Mouse (Mus musculus): ENCODE measurements around the gene Mark1.

The Mark1 gene

GRCm38 (mm10) chr1:184897350-184897749, 102.0 kb downstream of the Mark1 start:
- no peak for DNase-seq (ENCODE audit: extremely low spot score, low read depth, low spot score)

GRCm38 (mm10) chr1:184891998-184892397, 107.4 kb downstream of the Mark1 start:
- DNase-seq (ENCODE audit: extremely low spot score, low read depth, low spot score): no peak

DNA sequence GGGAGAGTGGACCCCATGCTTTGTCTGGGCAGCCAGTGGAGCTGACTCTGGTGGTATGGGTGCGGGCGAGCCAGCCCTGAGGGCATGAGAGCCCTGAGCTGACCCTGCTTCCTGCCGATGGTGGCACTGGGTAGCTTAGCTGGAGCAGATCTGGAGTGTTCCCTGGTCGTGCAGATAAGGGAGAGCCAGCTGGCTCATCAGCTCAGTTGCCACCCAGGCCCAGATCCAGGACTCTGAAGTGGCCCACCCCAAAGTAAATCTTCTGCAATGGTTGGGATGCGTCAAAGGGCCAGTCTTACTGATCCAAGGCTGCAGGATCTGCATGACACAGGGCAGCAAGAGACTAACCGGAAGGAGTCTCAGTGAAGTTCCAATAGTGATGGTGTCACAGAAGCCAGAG, 109.9 kb downstream of the Mark1 start:
- no peak for DNase-seq (ENCODE audit: extremely low spot score, low read depth, low spot score)

- DNase-seq (ENCODE audit: extremely low spot score, low read depth, low spot score): no peak
These were observed 113.2 kb downstream of the Mark1 start for GRCm38 (mm10) chr1:184886160-184886559.

DNA sequence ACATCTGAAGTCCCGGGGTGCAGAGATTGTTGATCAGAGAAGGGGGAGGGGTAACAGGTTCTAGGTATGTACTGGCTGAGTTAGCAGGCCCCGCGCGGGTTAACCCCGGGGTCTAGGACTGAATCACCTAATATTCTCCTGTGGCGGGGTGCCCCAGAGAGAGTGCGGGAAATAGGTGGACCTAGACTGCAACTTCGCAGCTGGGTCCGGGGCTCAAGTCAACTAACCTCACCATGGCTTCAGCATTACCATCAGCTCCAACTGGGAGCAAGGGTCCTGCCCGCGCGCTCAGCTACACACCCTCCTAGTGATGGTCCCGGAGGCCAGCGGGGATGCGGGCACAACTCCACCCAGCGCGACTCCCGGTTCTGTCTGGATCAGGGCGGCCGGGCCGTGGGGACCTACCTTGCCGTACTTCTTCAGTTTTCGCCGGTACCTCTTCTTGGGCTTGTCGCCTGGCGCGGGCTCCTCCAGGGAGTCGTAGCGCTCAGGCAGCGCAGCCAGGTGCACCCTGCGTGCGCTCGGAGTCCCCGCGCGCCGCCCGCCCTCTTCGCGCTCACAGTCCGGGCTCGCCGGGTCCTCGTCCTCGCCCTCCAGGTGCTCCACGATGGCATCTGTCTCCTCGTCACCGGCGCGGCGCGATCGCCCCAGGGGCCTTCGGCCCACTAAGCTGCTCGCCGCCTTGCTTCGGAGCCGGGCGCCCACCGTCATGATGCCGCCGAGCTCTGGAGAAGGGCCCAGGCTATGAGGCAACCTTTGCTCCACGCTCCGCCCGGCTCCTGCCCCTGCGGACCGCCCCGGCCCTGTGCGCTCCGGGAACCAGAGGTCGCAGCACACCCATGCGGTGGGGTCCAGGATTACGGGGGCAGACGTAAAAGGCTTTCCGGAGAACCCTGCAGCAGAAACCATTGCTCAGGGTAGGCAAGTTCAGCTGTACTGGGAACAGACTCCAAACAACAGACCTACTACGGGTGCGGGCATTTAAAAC, 116.8 kb downstream of the Mark1 start, which contains the start of gene C130074G19Rik:
Gene C130074G19Rik (minus strand): TSS at position 938 of the 988 bp plus-strand sequence.
- no peak for DNase-seq (ENCODE audit: extremely low spot score, low read depth, low spot score)

GRCm38 (mm10) chr1:184881861-184882260, 117.5 kb downstream of the Mark1 start:
- no peak for DNase-seq (ENCODE audit: extremely low spot score, low read depth, low spot score)

DNA sequence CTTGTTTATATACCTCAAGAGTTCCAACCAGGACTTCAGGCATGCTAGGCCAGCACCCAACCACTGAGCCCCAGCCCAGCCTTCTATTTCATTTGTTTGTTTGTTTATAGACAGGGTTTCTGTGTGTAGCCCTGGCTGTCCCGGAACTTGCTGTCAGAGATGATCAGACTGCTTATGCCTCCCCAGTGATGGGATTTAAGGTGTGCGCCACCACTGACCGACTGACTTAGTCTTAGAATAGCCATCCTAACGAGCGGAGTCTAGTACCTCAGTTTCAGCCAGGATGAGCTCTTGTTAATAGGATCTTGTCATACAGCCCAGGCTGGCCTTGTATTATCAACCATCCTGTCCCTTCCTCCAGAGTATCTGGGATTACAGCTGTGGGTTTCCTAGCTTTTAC, 118.2 kb downstream of the Mark1 start:
- no peak for DNase-seq (ENCODE audit: extremely low spot score, low read depth, low spot score)

DNA sequence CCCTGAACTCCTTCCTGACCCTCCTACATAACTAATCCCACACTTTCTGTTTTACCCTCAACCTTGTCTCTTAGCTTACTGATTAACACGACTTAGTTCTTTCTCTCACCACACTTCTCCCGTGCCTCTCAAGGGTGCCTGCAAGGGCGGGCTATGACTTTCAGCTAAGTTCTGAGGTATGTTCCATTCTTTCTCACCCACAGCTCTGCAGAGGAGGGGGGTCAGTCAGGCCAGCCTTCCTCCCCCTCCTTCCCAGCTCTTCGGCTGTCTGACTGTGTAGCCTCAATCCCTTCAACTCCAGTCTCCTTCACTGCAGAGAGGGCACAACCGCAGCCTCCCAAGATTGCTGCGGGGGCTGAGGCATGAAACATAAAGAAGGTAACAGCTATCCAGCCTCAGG, 120.5 kb downstream of the Mark1 start:
- DNase-seq (ENCODE audit: extremely low spot score, low read depth, low spot score): no peak

DNA sequence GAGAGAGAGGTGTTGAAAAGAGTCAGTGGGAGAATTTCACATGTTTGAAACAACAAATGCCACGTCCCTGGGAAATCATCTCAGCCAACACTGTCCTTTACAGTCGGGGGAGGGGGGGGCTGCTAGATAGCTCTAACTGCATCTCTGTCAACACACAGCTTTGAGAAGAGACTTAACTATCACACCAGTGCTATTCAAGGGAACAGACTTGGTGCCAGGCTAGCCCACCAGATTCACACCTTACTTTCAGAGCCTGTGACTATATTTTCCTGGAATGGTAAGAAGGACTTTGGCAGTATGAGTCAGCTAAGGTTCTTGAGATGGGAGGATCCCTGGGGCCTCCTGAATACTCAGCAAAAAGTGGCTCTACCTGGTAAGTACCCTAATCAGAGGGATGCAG, 122.1 kb downstream of the Mark1 start:
- DNase-seq (ENCODE audit: extremely low spot score, low read depth, low spot score): no peak

DNA sequence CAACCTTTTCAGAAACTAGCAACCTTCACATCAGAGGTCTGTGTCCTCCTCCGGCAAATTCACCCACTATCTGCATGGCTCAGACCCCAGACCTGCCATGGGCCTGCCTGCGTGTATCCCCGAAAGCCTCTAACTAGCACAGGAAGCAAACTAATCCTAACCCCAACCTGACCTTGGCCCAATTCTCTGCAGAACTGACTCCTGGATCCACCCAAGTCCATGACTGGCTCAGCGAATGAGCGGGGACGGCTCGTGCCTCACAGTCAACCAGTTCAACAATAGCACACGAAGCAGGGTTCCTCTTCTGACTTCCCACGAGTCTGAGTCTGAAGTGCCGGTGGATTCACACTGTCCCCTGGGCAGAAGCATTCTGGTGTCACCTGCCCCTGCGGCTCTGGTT, 125.5 kb downstream of the Mark1 start:
- no peak for DNase-seq (ENCODE audit: extremely low spot score, low read depth, low spot score)

DNA sequence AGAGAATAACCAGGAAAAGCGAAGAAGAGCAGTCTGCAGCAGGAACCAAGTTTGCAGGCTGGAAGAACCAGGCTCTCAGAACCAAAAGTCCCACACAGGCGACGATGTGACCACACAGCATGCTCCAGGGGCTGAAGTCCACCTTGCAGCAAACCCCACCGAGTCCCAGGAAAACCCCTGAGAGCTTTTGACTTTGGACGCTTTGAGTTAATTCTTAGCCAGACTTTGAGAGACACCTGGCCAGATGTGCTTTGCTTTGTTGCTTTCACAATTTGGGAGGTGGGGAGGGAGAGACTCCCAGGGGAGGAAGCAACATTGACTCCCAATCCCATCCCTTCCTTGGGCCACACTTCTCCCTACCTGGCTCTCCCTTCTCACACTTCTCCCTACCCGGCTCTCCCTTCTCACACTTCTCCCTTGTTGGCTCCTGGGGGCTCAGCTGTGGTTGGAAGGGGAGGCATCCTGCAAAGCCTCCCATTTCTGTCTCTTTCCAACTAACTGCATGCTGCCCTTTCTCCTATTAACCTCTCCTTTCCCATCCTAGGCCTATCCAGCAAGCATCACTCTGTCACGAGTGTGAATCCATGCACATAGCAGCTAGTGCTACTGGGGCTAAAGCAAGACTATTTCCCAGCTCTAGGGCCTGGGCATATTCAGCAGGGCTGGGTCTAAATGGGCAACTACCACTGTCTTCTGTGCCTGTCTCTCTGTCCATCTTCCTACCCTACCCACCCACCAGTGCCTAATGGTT, 127.1 kb downstream of the Mark1 start:
- no peak for DNase-seq (ENCODE audit: extremely low spot score, low read depth, low spot score)

GRCm38 (mm10) chr1:184871506-184871905, 127.9 kb downstream of the Mark1 start:
- no peak for DNase-seq (ENCODE audit: extremely low spot score, low read depth, low spot score)

- no peak for DNase-seq (ENCODE audit: extremely low spot score, low read depth, low spot score)
These were observed 128.6 kb downstream of the Mark1 start for GRCm38 (mm10) chr1:184870646-184871385.

- no peak for DNase-seq (ENCODE audit: extremely low spot score, low read depth, low spot score)
These were observed 129.3 kb downstream of the Mark1 start for GRCm38 (mm10) chr1:184869939-184870565.

DNA sequence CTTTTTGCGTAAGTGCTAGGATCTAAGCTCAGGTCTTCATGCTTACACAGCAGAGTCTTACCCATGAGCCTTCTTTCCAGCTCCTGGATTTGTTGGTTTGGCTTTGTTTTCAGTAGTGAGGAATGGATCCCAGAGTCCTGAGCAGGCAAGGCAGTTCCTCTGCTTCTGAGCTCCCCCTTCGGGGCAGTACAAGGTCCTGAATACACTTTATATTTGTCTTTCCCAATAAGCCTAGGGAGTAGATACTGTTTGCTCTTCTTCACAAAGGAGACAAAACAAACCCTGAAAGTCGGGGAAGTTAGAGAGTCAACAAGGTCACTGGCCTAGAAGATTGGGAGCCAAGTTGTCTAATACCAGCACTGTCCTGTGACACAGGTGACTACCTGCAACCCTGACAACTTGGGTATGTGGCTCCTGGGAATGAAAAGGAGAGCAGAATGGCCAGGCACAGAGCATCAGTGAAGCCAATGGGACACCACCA, 131.7 kb downstream of the Mark1 start:
- DNase-seq (ENCODE audit: extremely low spot score, low read depth, low spot score): no peak

DNA sequence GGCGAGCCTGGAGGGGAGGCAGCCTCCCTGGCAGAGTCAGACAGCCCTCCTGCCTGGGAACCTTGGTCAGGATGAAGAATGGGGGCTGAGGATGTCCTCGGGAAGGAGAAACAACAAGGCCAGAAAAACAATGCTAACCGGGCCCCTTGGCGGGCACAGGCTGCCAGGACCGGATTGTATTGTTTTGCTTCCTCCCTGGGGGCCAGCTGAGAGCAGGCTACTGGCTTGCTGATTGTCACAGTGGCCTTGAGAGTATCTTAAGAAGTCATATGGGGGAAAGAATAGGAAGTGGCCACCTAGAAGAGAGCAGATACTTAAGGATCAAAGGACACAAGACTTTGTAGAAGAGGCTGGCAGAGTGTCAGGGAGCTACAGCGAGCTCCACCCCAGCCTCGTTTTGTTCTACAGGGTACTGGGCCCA, 135.0 kb downstream of the Mark1 start:
- DNase-seq (ENCODE audit: extremely low spot score, low read depth, low spot score): no peak

- no peak for DNase-seq (ENCODE audit: extremely low spot score, low read depth, low spot score)
These were observed 136.7 kb downstream of the Mark1 start for GRCm38 (mm10) chr1:184862636-184863035.

DNA sequence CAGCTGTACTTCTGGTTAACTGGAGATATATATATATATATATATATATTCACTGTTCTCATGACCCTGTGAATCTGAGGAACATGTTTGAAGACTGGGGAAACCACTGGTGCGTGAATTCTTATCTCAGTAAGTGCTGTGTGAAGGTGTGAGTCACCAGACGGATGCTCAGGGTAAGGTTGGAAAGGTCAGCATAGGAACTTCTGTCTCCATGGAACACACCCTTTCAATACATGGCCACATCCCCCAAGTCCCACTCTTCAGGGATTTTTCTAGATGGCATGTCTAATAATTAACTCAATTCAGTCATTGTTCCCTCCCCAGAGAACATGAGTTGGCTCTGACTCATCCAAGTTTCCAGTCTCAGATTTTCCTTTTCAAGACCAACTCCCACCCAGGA, 137.8 kb downstream of the Mark1 start:
- DNase-seq (ENCODE audit: extremely low spot score, low read depth, low spot score): no peak

GRCm38 (mm10) chr1:184860276-184860675, 139.1 kb downstream of the Mark1 start:
- DNase-seq (ENCODE audit: extremely low spot score, low read depth, low spot score): no peak

GRCm38 (mm10) chr1:184858253-184858652, 141.1 kb downstream of the Mark1 start:
- DNase-seq (ENCODE audit: extremely low spot score, low read depth, low spot score): no peak

GRCm38 (mm10) chr1:184857216-184857615, 142.2 kb downstream of the Mark1 start:
- no peak for DNase-seq (ENCODE audit: extremely low spot score, low read depth, low spot score)

Measured in hindlimb bud, embryonic 11.5 days (tissue).